Mouse (Mus musculus) liver, embryonic 13.5 days (tissue): ENCODE data around the gene Ammecr1. TPM values are rescaled to one million over a fixed set of nuclear protein-coding genes. Genes with fewer than 3 reads are reported as not detected.
A peak's percentile ranks its signal among the peaks of the same experiment; 100 is the strongest.

Experiments used
- ATAC-seq: fragments of 200-750 bp; cut with Nextera tagmentation; 2 replicates; pipeline ENCODE4 v1.8.0; 2017; ENCODE audit warnings: low read depth, mild to moderate bottlenecking, moderate number of reproducible peaks, moderate library complexity
- DNase-seq: peaks from one replicate; pipeline ENCODE4 v3.0.0; 2022
- H3K27ac ChIP-seq: fragments of 300-500 bp; sonication (generic); 2 replicates; pipeline ENCODE4 v1.5.1; 2015; ENCODE audit warnings: moderate library complexity, mild to moderate bottlenecking, inconsistent platforms
- H3K27me3 ChIP-seq: fragments of 300-500 bp; sonication (generic); 2 replicates; pipeline ENCODE4 v1.6.1; 2015; ENCODE audit warnings: mild to moderate bottlenecking, inconsistent platforms
- H3K36me3 ChIP-seq: fragments of 300-500 bp; sonication (generic); 2 replicates; pipeline ENCODE4 v1.6.1; 2015; ENCODE audit warnings: mild to moderate bottlenecking, inconsistent platforms
- H3K4me1 ChIP-seq: fragments of 300-500 bp; sonication (generic); replicated peaks from 2 replicates; pipeline ENCODE4 v1.6.1; 2015; ENCODE audit warnings: inconsistent platforms
- H3K4me2 ChIP-seq: fragments of 300-500 bp; sonication (generic); 2 replicates; pipeline ENCODE4 v1.6.1; 2015; ENCODE audit warnings: inconsistent platforms, mild to moderate bottlenecking, moderate library complexity
- H3K4me3 ChIP-seq: fragments of 300-500 bp; sonication (generic); replicated peaks from 2 replicates; pipeline ENCODE4 v1.5.1; 2015; ENCODE audit warnings: mild to moderate bottlenecking, inconsistent platforms
- H3K9ac ChIP-seq: fragments of 300-500 bp; sonication (generic); 2 replicates; pipeline ENCODE4 v1.6.1; 2015; ENCODE audit warnings: mild to moderate bottlenecking, inconsistent platforms
- H3K9me3 ChIP-seq: fragments of 300-500 bp; sonication (generic); replicated peaks from 2 replicates; pipeline ENCODE4 v1.6.1; 2016; ENCODE audit warnings: inconsistent platforms
- WGBS: fragments of 180-500 bp; shearing (Covaris S2); methylation state at CpG from one replicate; pipeline ENCODE4 v1.1.7; 2015; ENCODE audit not compliant: insufficient replicate concordance; 5-methylcytosine and 5-hydroxymethylcytosine counted together
- polyA plus RNA-seq: library from polyadenylated mRNA; unstranded; fragments of >200 nt; fragmentation: Nextera tagmentation; extraction: Ambion mirVana; gene quantifications from 2 replicates; pipeline ENCODE4 v1.2.1, GENCODE M21; 2015

Gene Ammecr1
- polyA plus RNA-seq, 1 experiment from 2014 or later = 16.6 TPM

GRCm38 (mm10) chrX:142980855-142981529, 14.5 kb upstream of the Ammecr1 start:
- no peak overlapping the region for H3K4me3 ChIP-seq
- WGBS = 32% methylated on average over 2 of the region's 2 CpGs
- peak overlapping the region; percentile 41; the same call in 1 of the 2 replicates for H3K9ac ChIP-seq
- peak overlapping the region; percentile 60 for H3K4me2 ChIP-seq
- no peaks in the 10 kb centered on the region for H3K9me3 ChIP-seq
- peaks cover 38% of the 10 kb centered on the region for H3K4me1 ChIP-seq
- ATAC-seq (peak; percentile 59), DNase-seq (no peak)
- H3K36me3 ChIP-seq = no peaks in the 10 kb centered on the region
- H3K27ac ChIP-seq = peak overlapping the region; percentile 94
- no peaks in the 10 kb centered on the region for H3K27me3 ChIP-seq

GRCm38 (mm10) chrX:142979224-142979623, 12.7 kb upstream of the Ammecr1 start:
- Histone ChIP-seq H3K27ac (no peak overlapping the region), H3K4me2 (no peak overlapping the region), H3K27me3 (no peaks in the 10 kb centered on the region), H3K9ac (no peak overlapping the region), H3K9me3 (no peaks in the 10 kb centered on the region), H3K36me3 (no peaks in the 10 kb centered on the region), H3K4me1 (peaks cover 38% of the 10 kb centered on the region), H3K4me3 (no peak overlapping the region)
- WGBS = 63% methylated on average over 4 of the region's 4 CpGs
- ATAC-seq (no peak), DNase-seq (no peak)

- WGBS = 27% methylated on average over 7 of the region's 7 CpGs
- H3K9me3 ChIP-seq = no peaks in the 10 kb centered on the region
- DNase-seq = peak; percentile 70
- peak overlapping the region; percentile 41 for H3K9ac ChIP-seq
- ATAC-seq = peak; percentile 98
- peaks cover 32% of the 10 kb centered on the region for H3K4me1 ChIP-seq
- H3K27me3 ChIP-seq = no peaks in the 10 kb centered on the region
- H3K4me2 ChIP-seq = peak overlapping the region; percentile 47
- no peaks in the 10 kb centered on the region for H3K36me3 ChIP-seq
- peak overlapping the region; percentile 83 for H3K27ac ChIP-seq
- no peak overlapping the region for H3K4me3 ChIP-seq
Observed at GRCm38 (mm10) chrX:142972443-142972970, 6.0 kb upstream of the Ammecr1 start.

GRCm38 (mm10) chrX:142971759-142972158, 5.2 kb upstream of the Ammecr1 start:
- no peak for ATAC-seq
- peaks cover 32% of the 10 kb centered on the region for H3K4me1 ChIP-seq
- 81% methylated on average over 3 of the region's 3 CpGs for WGBS
- H3K27ac ChIP-seq = peak overlapping the region; percentile 71
- H3K27me3 ChIP-seq = no peaks in the 10 kb centered on the region
- H3K9ac ChIP-seq = no peak overlapping the region
- DNase-seq = no peak
- H3K9me3 ChIP-seq = no peaks in the 10 kb centered on the region
- H3K36me3 ChIP-seq = no peaks in the 10 kb centered on the region
- H3K4me2 ChIP-seq = no peak overlapping the region
- no peak overlapping the region for H3K4me3 ChIP-seq

- DNase-seq (no peak), ATAC-seq (no peak)
- Histone ChIP-seq H3K9me3 (no peaks in the 10 kb centered on the region), H3K4me1 (peaks cover 35% of the 10 kb centered on the region), H3K27me3 (no peaks in the 10 kb centered on the region), H3K4me2 (peak overlapping the region; percentile 66), H3K36me3 (peaks cover 7% of the 10 kb centered on the region; the same call in 1 of the 2 replicates), H3K9ac (peak overlapping the region; percentile 92), H3K27ac (peak overlapping the region; percentile 56), H3K4me3 (peak overlapping the region; percentile 83)
- 38% methylated on average over 7 of the region's 7 CpGs for WGBS
Observed at GRCm38 (mm10) chrX:142967067-142967466, 539 bp upstream of the Ammecr1 start.

GRCm38 (mm10) chrX:142965236-142966007, 1.1 kb downstream of the Ammecr1 start:
- peak overlapping the region; percentile 88 for H3K27ac ChIP-seq
- peak overlapping the region; percentile 66 for H3K4me2 ChIP-seq
- 16% methylated on average over 23 of the region's 23 CpGs for WGBS
- DNase-seq = no peak
- H3K4me1 ChIP-seq = peaks cover 28% of the 10 kb centered on the region
- peaks cover 7% of the 10 kb centered on the region; the same call in 1 of the 2 replicates for H3K36me3 ChIP-seq
- no peaks in the 10 kb centered on the region for H3K9me3 ChIP-seq
- no peak; the same call in 1 of the 2 replicates for ATAC-seq
- no peaks in the 10 kb centered on the region for H3K27me3 ChIP-seq
- peak overlapping the region; percentile 92 for H3K9ac ChIP-seq
- H3K4me3 ChIP-seq = peak overlapping the region; percentile 83

GRCm38 (mm10) chrX:142960434-142960833, 6.1 kb downstream of the Ammecr1 start:
- Histone ChIP-seq H3K27ac (no peak overlapping the region), H3K27me3 (no peaks in the 10 kb centered on the region), H3K9me3 (no peaks in the 10 kb centered on the region), H3K4me2 (no peak overlapping the region), H3K4me1 (peaks cover 15% of the 10 kb centered on the region), H3K9ac (no peak overlapping the region), H3K36me3 (peaks cover 7% of the 10 kb centered on the region), H3K4me3 (no peak overlapping the region)
- DNase-seq = no peak
- ATAC-seq = no peak
- 72% methylated on average over 2 of the region's 2 CpGs for WGBS

GRCm38 (mm10) chrX:142959674-142960307, 6.7 kb downstream of the Ammecr1 start:
- Histone ChIP-seq H3K4me1 (peaks cover 15% of the 10 kb centered on the region), H3K4me3 (no peak overlapping the region), H3K9ac (no peak overlapping the region), H3K27ac (no peak overlapping the region; the same call in 1 of the 2 replicates), H3K27me3 (no peaks in the 10 kb centered on the region), H3K4me2 (no peak overlapping the region), H3K36me3 (peaks cover 7% of the 10 kb centered on the region), H3K9me3 (no peaks in the 10 kb centered on the region)
- no peak for DNase-seq
- no peak for ATAC-seq
- 46% methylated on average over 4 of the region's 4 CpGs for WGBS

GRCm38 (mm10) chrX:142928430-142928829, 38.1 kb downstream of the Ammecr1 start:
- Histone ChIP-seq H3K9ac (no peak overlapping the region), H3K27ac (no peak overlapping the region), H3K27me3 (no peaks in the 10 kb centered on the region), H3K36me3 (no peaks in the 10 kb centered on the region), H3K9me3 (no peaks in the 10 kb centered on the region), H3K4me1 (no peaks in the 10 kb centered on the region), H3K4me3 (no peak overlapping the region), H3K4me2 (no peak overlapping the region)
- no peak for DNase-seq
- WGBS = 69% methylated on average over 4 of the region's 4 CpGs
- ATAC-seq = no peak

- no peaks in the 10 kb centered on the region for H3K4me1 ChIP-seq
- DNase-seq (no peak), ATAC-seq (no peak)
- no peaks in the 10 kb centered on the region for H3K9me3 ChIP-seq
- WGBS = 13% methylated on average over 3 of the region's 3 CpGs
- H3K27me3 ChIP-seq = no peaks in the 10 kb centered on the region
- no peak overlapping the region for H3K4me3 ChIP-seq
- H3K9ac ChIP-seq = no peak overlapping the region
- no peaks in the 10 kb centered on the region for H3K36me3 ChIP-seq
- H3K27ac ChIP-seq = no peak overlapping the region
- H3K4me2 ChIP-seq = no peak overlapping the region
Observed at GRCm38 (mm10) chrX:142917394-142917793, 49.1 kb downstream of the Ammecr1 start.

- H3K9ac ChIP-seq = no peak overlapping the region
- 52% methylated on average over 4 of the region's 4 CpGs for WGBS
Observed at GRCm38 (mm10) chrX:142916719-142917118, 49.8 kb downstream of the Ammecr1 start.

More at GRCm38 (mm10) chrX:142916719-142917118, 49.8 kb downstream of the Ammecr1 start:
- H3K27me3 ChIP-seq = no peaks in the 10 kb centered on the region
- H3K27ac ChIP-seq = no peak overlapping the region
- no peak overlapping the region for H3K4me2 ChIP-seq
- H3K36me3 ChIP-seq = no peaks in the 10 kb centered on the region
- no peak overlapping the region for H3K4me3 ChIP-seq
- H3K4me1 ChIP-seq = no peaks in the 10 kb centered on the region
- no peaks in the 10 kb centered on the region for H3K9me3 ChIP-seq
- DNase-seq (no peak), ATAC-seq (no peak)
